In the genomic region with DNA sequence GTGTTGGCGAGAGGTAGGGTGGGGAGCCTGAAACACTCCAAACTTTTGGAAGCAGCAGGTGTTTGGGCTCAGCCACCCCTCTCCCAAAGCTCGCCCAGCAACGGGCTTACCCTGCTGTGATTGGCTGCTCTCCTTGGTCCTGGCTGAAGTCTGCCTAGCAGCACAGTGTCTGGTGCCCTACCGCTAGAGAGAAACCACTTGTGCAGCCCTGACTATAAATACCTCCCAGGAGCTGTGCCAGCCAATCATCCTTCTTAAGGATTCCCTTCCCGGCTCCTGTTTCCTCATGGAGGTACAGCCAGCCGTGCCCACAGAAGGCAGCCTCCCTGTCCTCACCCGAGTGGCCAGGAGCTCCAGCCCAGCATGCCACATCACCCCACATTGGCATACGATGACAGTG, we compare ENCODE assay signal across 10 mouse cellular contexts. TPM values are rescaled to one million over a fixed set of nuclear protein-coding genes. Genes with fewer than 3 reads are reported as not detected.
A peak's percentile ranks its signal among the peaks of the same experiment; 100 is the strongest.
DNase-seq lines count a peak whose midpoint lies in the region; ATAC-seq and TF ChIP-seq lines count a peak whose summit lies in the region.
"Had no signal": no experiment of that assay in that cellular context is flagged by ENCODE, and none has a peak within 500 bp of the region (broad histone marks: within the 10 kb centered on the region; RNA-seq: fewer than 3 reads in every experiment).

No protein-coding gene starts in this region.

- no peaks in the 10 kb centered on the region for H3K9me3 ChIP-seq in lung, embryonic 15.5 days

- no peak overlapping the region for H3K4me3 ChIP-seq in lung, embryonic 15.5 days
- no peak overlapping the region for H3K4me3 ChIP-seq in lung, adult 2 months (replicated peaks; ENCODE audit: extremely low read depth, low read depth, low read length)

- no peaks in the 10 kb centered on the region; the same call in 1 of the 2 replicates for H3K4me1 ChIP-seq in lung, embryonic 15.5 days
- no peaks in the 10 kb centered on the region for H3K4me1 ChIP-seq in lung, adult 2 months (ENCODE audit: control insufficient read depth, insufficient read depth, low read length)

- WGBS in lung, embryonic 15.5 days: 25% methylated on average over 8 of the region's 8 CpGs
- WGBS in lung, adult 2 months: 32% methylated on average over 8 of the region's 8 CpGs

- peaks cover 17% of the 10 kb centered on the region for H3K27me3 ChIP-seq in lung, embryonic 15.5 days

- peak overlapping the region; percentile 39; the same call in 1 of the 2 replicates for H3K27ac ChIP-seq in lung, embryonic 15.5 days

- peak; percentile 87 for ATAC-seq in lung, embryonic 15.5 days (ENCODE audit: borderline replicate concordance, extremely low read depth, low FRiP score, low TSS enrichment)
- ATAC-seq in activated CD4-positive, CD25-positive, alpha-beta regulatory T cell, adult 4 months: no peak

- TF ChIP-seq CTCF in lung, adult 2 months (IDR thresholded peaks at IDR 0.05; ENCODE audit: insufficient read depth, low read length): no peak

- peak; percentile 46 to 77 for DNase-seq in adrenal gland, adult (ENCODE audit: inconsistent age in 2 of 2, low spot score in 1 of 2)
- DNase-seq in adrenal gland, postnatal 4 days (ENCODE audit: low spot score in 2 of 2): no peak
- no peak for DNase-seq in lung, adult 2 months
- peak; percentile 80 to 88 for DNase-seq in heart, adult 18-20 months
- peak; percentile 23 for DNase-seq in mesoderm, embryonic 11.5 days (ENCODE audit: low read depth, low spot score)
- DNase-seq in testis, postnatal 14 days (ENCODE audit: low spot score): no peak
- DNase-seq: kidney, postnatal 14 days had no signal

- no peak for TF ChIP-seq POLR2A in lung, adult 2 months (IDR thresholded peaks at IDR 0.05; ENCODE audit: borderline replicate concordance, extremely low read depth, low read depth, low read length)

- peak overlapping the region; percentile 11; the same call in 1 of the 2 replicates for H3K4me2 ChIP-seq in lung, embryonic 15.5 days

- H3K9ac ChIP-seq in lung, embryonic 15.5 days: no peak overlapping the region

- H3K36me3 ChIP-seq in lung, embryonic 15.5 days: no peaks in the 10 kb centered on the region

RNA-seq across cellular contexts. Expression of a gene that starts 5.9 kb away (rescaled TPM):
- 1 to 10 TPM; 1.6 to 4.0 TPM for total RNA-seq in adrenal gland, postnatal 4 days (2021)
- 0.15 and 0.36 TPM in 2 replicates for polyA plus RNA-seq in lung, embryonic 15.5 days (2015; fragmentation: Nextera tagmentation; extraction: Ambion mirVana)
- 1.9 and 2.9 TPM in 2 replicates for polyA plus RNA-seq in lung, adult 2 months (2012; rRNA removed)
- total RNA-seq in heart, adult 18-20 months (2021): 10 to 100 TPM in 1 of 2 experiments, 1 to 10 TPM in 1; 7.3 to 12.2 TPM
- under 1 TPM in 1 of 2 experiments, not detected in 1; 0.09 TPM for polyA plus RNA-seq in activated CD4-positive, CD25-positive, alpha-beta regulatory T cell, adult 4 months (2017; shearing (Covaris generic))
- total RNA-seq: neutrophil, adult 5-6 weeks had no signal

Comparison
In these comparisons a context has a peak if more than half of its experiments do, and no peak if none do; other contexts are left out.
1. DNase-seq: peak in adrenal gland, adult (2 of 2), heart, adult 18-20 months (2 of 2) and mesoderm, embryonic 11.5 days (single experiment); none in adrenal gland, postnatal 4 days (0 of 2), lung, adult 2 months (single experiment) and testis, postnatal 14 days (single experiment).